Mouse (Mus musculus) splenic B cell, adult 2 months (primary cell): Measurements from ENCODE around the gene Urb1.

Experiments used
- DNase-seq: peaks from one replicate; pipeline ENCODE4 v3.0.0-alpha.2; 2011; ENCODE audit warnings: low read depth, low spot score
- H3K27me3 ChIP-seq: 2 replicates; pipeline ENCODE4 v1.6.1; 2012; ENCODE audit warnings: mild to moderate bottlenecking, low read length, moderate library complexity, mixed read lengths; ENCODE audit not compliant: control insufficient read depth, poor library complexity, insufficient read depth, severe bottlenecking
- H3K36me3 ChIP-seq: 2 replicates; pipeline ENCODE4 v1.6.1; 2012; ENCODE audit warnings: mild to moderate bottlenecking, low read length, moderate library complexity, mixed read lengths; ENCODE audit not compliant: control insufficient read depth, poor library complexity, insufficient read depth, severe bottlenecking

The Urb1 gene

DNA sequence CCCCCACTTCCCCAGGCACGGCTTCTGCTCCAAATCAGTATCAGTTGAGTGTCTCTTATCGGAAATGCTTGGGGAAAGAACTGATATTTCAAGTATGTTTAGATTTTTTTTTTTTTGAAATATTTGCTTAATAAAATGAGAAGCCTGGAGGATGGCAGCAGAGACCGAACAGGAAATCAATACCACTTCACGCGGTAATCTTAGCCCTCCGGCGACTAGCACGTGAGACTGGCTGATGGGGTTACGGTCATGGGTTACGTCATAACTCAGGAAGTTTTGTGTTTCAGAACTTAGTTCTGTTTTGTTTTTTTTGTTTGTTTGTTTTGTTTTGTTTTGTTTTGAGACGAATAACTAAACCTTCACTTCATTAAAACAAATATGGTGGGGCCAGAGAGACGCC, 99.9 kb downstream of the Urb1 start:
- DNase-seq, result no peak

DNA sequence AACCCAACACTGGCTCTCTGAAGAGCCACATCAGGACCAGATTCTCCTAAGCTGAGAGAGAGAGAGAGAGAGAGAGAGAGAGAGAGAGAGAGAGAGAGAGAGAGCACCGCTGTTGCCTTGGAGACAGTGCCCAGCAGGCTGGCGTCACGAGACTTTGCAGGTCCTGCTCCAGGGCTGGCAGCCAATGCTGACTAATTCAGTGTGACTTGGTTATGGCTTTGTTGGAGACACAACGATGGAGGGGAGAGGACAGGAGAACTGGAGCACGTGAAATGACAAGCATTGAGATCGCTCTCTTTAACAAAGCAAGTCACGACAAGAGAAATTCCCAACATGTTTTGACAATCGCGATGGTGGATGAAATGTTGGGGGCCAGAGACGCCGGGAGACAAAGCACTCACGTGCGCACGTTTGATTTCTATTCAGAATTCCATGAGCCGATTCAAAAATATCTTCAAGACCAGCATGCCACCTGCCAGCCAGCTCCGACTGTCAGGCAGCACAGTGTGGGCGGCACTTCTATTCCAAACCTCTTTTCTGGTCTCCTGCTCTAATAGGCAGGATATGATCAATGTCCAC, 100.4 kb downstream of the Urb1 start:
- Histone ChIP-seq H3K36me3 (no peaks in the 10 kb centered on the region), H3K27me3 (no peaks in the 10 kb centered on the region)
- no peak for DNase-seq

More for the DNA sequence above, 99.9 kb downstream of the Urb1 start:
- Histone ChIP-seq H3K27me3 (no peaks in the 10 kb centered on the region), H3K36me3 (no peaks in the 10 kb centered on the region)

DNA sequence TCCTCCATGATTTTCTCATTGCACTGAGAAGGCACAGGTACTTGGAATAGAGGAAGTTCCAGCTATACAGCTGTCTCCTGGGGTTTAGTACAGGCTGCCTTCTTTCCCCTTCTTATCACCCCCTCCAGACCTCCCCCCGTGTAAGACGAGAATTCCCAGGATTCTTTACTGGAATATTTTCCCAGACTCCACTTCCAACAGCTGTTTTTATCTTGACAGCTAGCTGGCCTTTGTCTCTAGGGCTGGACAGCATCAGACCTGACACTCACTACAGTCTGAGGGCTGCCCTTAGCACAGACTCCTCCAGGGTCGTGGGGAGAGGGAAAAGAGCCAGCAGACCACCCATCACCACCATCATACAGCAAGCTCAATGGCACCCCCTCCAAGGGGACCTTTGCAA, 103.9 kb downstream of the Urb1 start:
- H3K36me3 ChIP-seq, result no peaks in the 10 kb centered on the region
- no peaks in the 10 kb centered on the region for H3K27me3 ChIP-seq
- no peak for DNase-seq

DNA sequence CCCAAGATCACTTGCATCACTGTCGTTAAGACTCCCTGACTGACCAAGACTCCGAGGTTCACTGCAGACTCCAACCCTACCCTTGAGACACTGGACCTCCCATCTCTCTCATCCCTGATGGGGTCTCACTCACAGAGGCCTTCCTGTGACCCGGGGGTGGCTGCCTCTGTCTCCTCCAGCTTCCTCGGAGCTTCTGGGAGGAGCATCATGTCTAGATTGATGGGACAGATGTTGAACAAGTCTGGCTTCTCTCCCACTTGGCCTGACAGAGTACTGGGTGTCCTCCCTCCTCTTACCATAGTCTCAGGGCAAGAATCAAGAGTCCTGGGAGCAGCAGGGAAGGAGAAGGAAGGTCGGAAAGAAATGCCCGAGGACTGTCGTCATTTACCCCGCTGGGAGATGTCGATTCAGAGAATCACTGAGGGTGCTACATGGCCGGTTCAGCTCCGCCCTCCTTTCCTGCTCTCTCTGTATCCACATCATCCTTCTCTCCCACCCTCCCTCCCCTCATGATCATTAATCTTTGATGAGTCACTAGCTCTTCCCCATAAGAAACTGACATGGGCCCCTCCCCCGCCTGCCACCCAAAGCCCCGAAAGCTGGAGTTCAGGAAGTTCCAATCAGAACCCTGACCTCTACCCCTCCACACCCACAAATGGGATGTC, 105.9 kb downstream of the Urb1 start:
- no peak for DNase-seq
- no peaks in the 10 kb centered on the region for H3K27me3 ChIP-seq
- H3K36me3 ChIP-seq, result no peaks in the 10 kb centered on the region

DNA sequence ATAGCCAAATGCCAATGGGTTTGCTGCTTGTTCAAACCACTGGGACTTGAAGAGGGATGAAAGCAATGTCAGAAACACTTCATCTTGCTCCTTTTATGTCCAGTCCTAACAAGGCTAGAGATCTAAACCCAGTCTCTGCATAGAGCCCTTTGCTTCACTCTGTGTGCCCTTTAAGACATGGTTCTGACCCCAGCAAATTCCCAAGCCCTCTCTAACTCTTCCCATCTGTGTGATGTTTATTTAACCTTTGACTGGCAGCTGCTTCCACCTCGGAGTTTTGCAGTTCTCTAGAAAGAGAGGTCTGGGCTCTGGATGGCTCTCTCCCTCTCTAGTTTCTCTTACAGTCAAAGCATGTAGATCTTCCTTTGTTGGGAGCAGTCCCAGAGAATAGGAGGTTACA, 106.6 kb downstream of the Urb1 start:
- Histone ChIP-seq H3K36me3 (no peaks in the 10 kb centered on the region), H3K27me3 (no peaks in the 10 kb centered on the region)
- no peak for DNase-seq

DNA sequence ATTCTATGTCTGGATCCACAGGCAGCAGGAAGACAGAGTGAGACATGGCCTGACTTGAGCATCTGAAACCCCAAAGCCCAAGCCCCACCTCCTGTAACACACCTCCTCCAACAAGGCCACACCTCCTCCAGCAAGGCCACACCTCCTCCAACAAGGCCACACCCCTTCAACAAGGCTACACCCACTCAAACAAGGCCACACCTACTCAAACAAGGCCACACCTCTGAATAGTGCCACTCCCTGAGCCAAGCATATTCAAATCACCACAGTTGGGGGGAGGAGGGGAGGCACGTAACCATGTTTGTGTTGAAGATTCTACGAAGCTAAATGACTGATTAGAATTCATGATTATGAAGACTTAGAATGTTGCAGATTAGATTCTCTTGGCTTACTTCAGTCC, 108.7 kb downstream of the Urb1 start:
- H3K36me3 ChIP-seq, result no peaks in the 10 kb centered on the region
- no peaks in the 10 kb centered on the region for H3K27me3 ChIP-seq
- no peak for DNase-seq
